Mouse (Mus musculus) small intestine, adult 2 months (tissue): ENCODE measurements around the gene Golim4. TPM values are rescaled to one million over a fixed set of nuclear protein-coding genes. Genes with fewer than 3 reads are reported as not detected.

Experiments used
- H3K27ac ChIP-seq: fragments of 200-500 bp; 2 replicates; pipeline ENCODE4 v1.5.1; 2012; ENCODE audit warnings: low read depth, low read length, control low read depth, inconsistent platforms; ENCODE audit not compliant: insufficient read depth
- H3K27me3 ChIP-seq: fragments of 200-500 bp; 2 replicates; pipeline ENCODE4 v1.6.1; 2012; ENCODE audit warnings: mild to moderate bottlenecking, moderate library complexity, low read length, inconsistent platforms; ENCODE audit not compliant: control insufficient read depth, insufficient read depth
- H3K36me3 ChIP-seq: fragments of 200-500 bp; 2 replicates; pipeline ENCODE4 v1.6.1; 2012; ENCODE audit warnings: mild to moderate bottlenecking, low read length, control low read depth, inconsistent platforms; ENCODE audit not compliant: control insufficient read depth, insufficient read depth
- H3K4me1 ChIP-seq: fragments of 200-500 bp; 2 replicates; pipeline ENCODE4 v1.6.1; 2012; ENCODE audit warnings: low read length, inconsistent platforms, mixed read lengths; ENCODE audit not compliant: control insufficient read depth, insufficient read depth, insufficient read length
- H3K4me3 ChIP-seq: fragments of 200-500 bp; 2 replicates; pipeline ENCODE4 v1.5.1; 2012; ENCODE audit warnings: low read depth, mild to moderate bottlenecking, control low read depth, inconsistent platforms, low read length, moderate library complexity
- CTCF ChIP-seq: fragments of 200-500 bp; IDR thresholded peaks from 2 replicates; pipeline ENCODE4 v1.5.1; 2012; ENCODE audit warnings: low read depth, mild to moderate bottlenecking, control low read depth, inconsistent platforms, low read length, moderate library complexity, mixed read lengths; ENCODE audit not compliant: insufficient replicate concordance, insufficient read length; ENCODE audit errors: extremely low read depth
- POLR2A ChIP-seq: fragments of 200-500 bp; IDR thresholded peaks from 2 replicates; pipeline ENCODE4 v1.6.1; 2012; ENCODE audit warnings: low read depth, mild to moderate bottlenecking, control low read depth, inconsistent platforms, low read length, moderate library complexity
- WGBS: fragments of 180-500 bp; shearing (Covaris S2); methylation state at CpG from one replicate; pipeline ENCODE4 v1.1.7; 2018; 5-methylcytosine and 5-hydroxymethylcytosine counted together
- polyA plus RNA-seq: library from polyadenylated mRNA; depleted of rRNA; stranded (reverse); fragments of >200 nt; gene quantifications from 2 replicates; pipeline ENCODE4 v1.2.3, GENCODE M21; 2012

The Golim4 gene
- polyA plus RNA-seq, 1 experiment: 41.8 TPM

GRCm38 (mm10) chr3:75917770-75918503 lies 38.8 kb downstream of the Golim4 start:
- no peak overlapping the region for H3K27ac ChIP-seq
- no peaks in the 10 kb centered on the region for H3K36me3 ChIP-seq
- TF ChIP-seq CTCF: no peak
- no peak for TF ChIP-seq POLR2A
- WGBS: 84% methylated on average over 17 of the region's 17 CpGs
- H3K4me1 ChIP-seq: 0 out of 2 replicates have a peak, but pooled peaks cover 1% of the 10 kb centered on the region
- H3K4me3 ChIP-seq: no peak overlapping the region
- H3K27me3 ChIP-seq: no peaks in the 10 kb centered on the region

GRCm38 (mm10) chr3:75912786-75913185 lies 44.0 kb downstream of the Golim4 start:
- Histone ChIP-seq H3K27me3 (no peaks in the 10 kb centered on the region), H3K4me1 (no peaks in the 10 kb centered on the region), H3K36me3 (no peaks in the 10 kb centered on the region), H3K4me3 (no peak overlapping the region), H3K27ac (no peak overlapping the region)
- WGBS: 32% methylated on average over 4 of the region's 4 CpGs
- TF ChIP-seq POLR2A: no peak
- no peak for TF ChIP-seq CTCF

- TF ChIP-seq POLR2A: no peak
- TF ChIP-seq CTCF: no peak
- H3K4me1 ChIP-seq: no peaks in the 10 kb centered on the region
- no peaks in the 10 kb centered on the region for H3K27me3 ChIP-seq
- H3K36me3 ChIP-seq: peaks cover 5% of the 10 kb centered on the region
- no peak overlapping the region for H3K4me3 ChIP-seq
- H3K27ac ChIP-seq: no peak overlapping the region
These were observed 46.0 kb downstream of the Golim4 start for GRCm38 (mm10) chr3:75910768-75911167.

GRCm38 (mm10) chr3:75910257-75910656 lies 46.5 kb downstream of the Golim4 start:
- TF ChIP-seq CTCF: no peak
- no peak for TF ChIP-seq POLR2A
- Histone ChIP-seq H3K36me3 (peaks cover 7% of the 10 kb centered on the region), H3K27me3 (no peaks in the 10 kb centered on the region), H3K4me1 (no peaks in the 10 kb centered on the region), H3K27ac (no peak overlapping the region), H3K4me3 (no peak overlapping the region)
- 6% methylated on average over 4 of the region's 4 CpGs for WGBS

GRCm38 (mm10) chr3:75901903-75902598 lies 54.7 kb downstream of the Golim4 start:
- peaks cover 20% of the 10 kb centered on the region for H3K36me3 ChIP-seq
- TF ChIP-seq CTCF: no peak
- TF ChIP-seq POLR2A: no peak
- no peaks in the 10 kb centered on the region for H3K4me1 ChIP-seq
- no peak overlapping the region for H3K4me3 ChIP-seq
- WGBS: 85% methylated on average over 11 of the region's 11 CpGs
- no peak overlapping the region for H3K27ac ChIP-seq
- no peaks in the 10 kb centered on the region for H3K27me3 ChIP-seq

GRCm38 (mm10) chr3:75895075-75895474 lies 61.7 kb downstream of the Golim4 start:
- no peak overlapping the region for H3K4me3 ChIP-seq
- 92% methylated on average over 5 of the region's 5 CpGs for WGBS
- no peaks in the 10 kb centered on the region for H3K4me1 ChIP-seq
- H3K36me3 ChIP-seq: peaks cover 25% of the 10 kb centered on the region
- no peak overlapping the region for H3K27ac ChIP-seq
- TF ChIP-seq POLR2A: no peak
- H3K27me3 ChIP-seq: no peaks in the 10 kb centered on the region

- Histone ChIP-seq H3K27ac (no peak overlapping the region), H3K4me3 (no peak overlapping the region), H3K4me1 (no peaks in the 10 kb centered on the region), H3K27me3 (no peaks in the 10 kb centered on the region), H3K36me3 (peaks cover 34% of the 10 kb centered on the region)
- TF ChIP-seq POLR2A: no peak
- 87% methylated on average over 3 of the region's 3 CpGs for WGBS
These were observed 65.2 kb downstream of the Golim4 start for GRCm38 (mm10) chr3:75891581-75891980.
